Mouse (Mus musculus): ENCODE measurements at regions not wholly inside any gene's neighbourhood (a gene's known extent, or its start where the extent isn't known, plus 50 kb on each side); places are given as distances from the start of the nearest gene placed in this dataset.
"Not testable (repeated sequence)": the region's sequence is repeated elsewhere in the genome, so short reads cannot be mapped to it uniquely, and the experiment has no call there.

DNA sequence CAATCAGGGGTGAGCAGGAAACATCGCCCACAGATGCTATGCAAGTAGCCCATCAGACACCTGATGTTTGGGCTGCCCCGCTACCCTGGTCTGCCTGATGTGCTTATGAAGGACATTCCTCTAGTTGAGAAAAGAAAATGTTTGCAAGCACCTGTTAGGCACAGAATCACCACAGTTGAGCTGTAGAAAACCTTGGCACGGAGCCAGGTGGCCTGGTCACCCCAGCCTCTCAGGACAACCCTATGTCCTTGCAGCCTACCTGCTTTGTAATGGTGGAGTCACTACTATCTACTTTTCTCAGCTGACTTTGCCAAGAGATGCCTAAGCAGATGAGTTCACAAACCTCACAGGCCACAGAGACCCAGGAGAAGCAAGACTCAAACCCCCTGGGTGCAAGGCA, 86.9 kb upstream of the Irx2 start:
- no peak for DNase-seq (ENCODE audit: low read depth)

GRCm38 (mm10) chr13:72557951-72558350, 70.7 kb upstream of the Irx2 start:
- DNase-seq (ENCODE audit: low read depth), result no peak

DNA sequence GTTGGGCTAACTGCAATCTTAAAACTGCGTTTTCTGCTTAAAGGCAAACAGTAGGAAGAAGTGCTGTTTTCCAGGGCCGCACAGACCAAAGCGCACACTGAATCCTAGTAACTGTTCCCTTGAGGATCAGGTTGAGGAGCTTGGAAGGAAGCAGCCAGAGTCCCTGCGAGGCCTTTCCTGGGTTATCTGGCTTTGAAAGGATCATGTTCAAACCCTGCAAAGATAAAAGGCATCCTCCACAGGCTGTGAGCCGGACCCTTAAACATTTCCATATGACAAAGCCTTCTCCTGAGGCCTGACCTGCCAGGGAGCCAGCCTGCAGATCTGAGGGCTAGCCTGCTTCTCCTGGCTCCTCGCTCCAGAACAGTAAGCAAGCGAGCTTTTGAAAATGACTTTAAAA, 56.7 kb upstream of the Irx2 start:
- no peak for DNase-seq (ENCODE audit: low read depth)

GRCm38 (mm10) chr13:72572846-72573245, 55.8 kb upstream of the Irx2 start:
- no peak for DNase-seq (ENCODE audit: low read depth)

- DNase-seq (ENCODE audit: low read depth), result not testable (repeated sequence)
These were observed 54.5 kb upstream of the Irx2 start for GRCm38 (mm10) chr13:72574126-72574525.

DNA sequence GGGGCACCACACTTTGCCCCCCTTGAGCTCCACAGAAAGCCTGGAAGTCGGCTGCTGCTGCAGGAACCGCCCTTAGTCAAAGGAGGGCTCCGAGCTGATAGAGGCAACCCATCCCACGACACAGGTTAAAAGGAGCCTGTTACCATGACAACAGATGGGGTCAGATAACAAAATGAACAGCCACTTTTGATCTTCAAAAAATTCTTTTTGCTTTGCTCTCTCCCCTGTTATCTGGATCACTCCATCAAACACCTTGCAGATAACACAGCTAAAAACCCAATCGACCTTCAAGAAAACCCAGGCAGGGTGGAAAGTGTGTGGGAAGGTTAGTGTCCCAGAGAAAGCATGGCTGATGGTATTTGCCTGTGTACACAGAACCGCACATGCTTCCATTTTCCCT, 52.1 kb upstream of the Irx2 start:
- DNase-seq (ENCODE audit: low read depth), result no peak

DNA sequence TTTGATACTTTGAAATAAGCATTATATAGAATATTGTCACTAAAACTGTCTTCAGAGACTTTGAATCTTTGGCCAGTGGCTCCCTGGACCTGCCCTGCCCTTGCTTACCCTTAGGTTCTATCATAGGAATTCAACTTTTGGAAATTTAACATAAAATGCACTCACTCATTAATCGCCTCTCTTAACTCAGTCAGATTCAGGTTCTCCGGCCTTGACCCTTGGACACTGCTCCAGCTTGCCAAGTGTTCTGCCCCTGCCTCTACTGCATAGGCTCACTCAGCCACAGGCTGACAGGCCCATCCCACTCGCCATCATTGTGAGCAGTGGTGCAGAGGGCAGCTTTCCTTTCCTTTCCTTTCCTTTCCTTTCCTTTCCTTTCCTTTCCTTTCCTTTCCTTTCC, 50.2 kb upstream of the Irx2 start:
- DNase-seq (ENCODE audit: low read depth), result no peak
